In genomic region chr3:8035091-8035729, GRCm38 (mm10) we compare ENCODE assay signal across 17 mouse cellular contexts.
DNase-seq lines count a peak whose midpoint lies in the region; ATAC-seq and TF ChIP-seq lines count a peak whose summit lies in the region.
"Had no signal": no experiment of that assay in that cellular context is flagged by ENCODE, and none has a peak within 500 bp of the region (broad histone marks: within the 10 kb centered on the region; RNA-seq: fewer than 3 reads in every experiment).

No protein-coding gene starts in this region.

- no peaks in the 10 kb centered on the region for H3K27me3 ChIP-seq in kidney, adult 2 months (replicated peaks; ENCODE audit: control insufficient read depth, insufficient read depth, low read length)
- H3K27me3 ChIP-seq in embryonic facial prominence, embryonic 14.5 days (replicated peaks; ENCODE audit: control insufficient read depth, insufficient read depth, low read length) = no peaks in the 10 kb centered on the region; the same call in 1 of the 2 replicates
- H3K27me3 ChIP-seq: CH12.LX; intestine, embryonic 15.5 days had no signal

- 57% methylated on average over 14 of the region's 14 CpGs for WGBS in kidney, adult 2 months
- WGBS in embryonic facial prominence, embryonic 14.5 days = 57% methylated on average over 14 of the region's 14 CpGs

- no peak overlapping the region for H3K9ac ChIP-seq in embryonic facial prominence, embryonic 14.5 days (ENCODE audit: low read depth, low read length)
- H3K9ac ChIP-seq: intestine, embryonic 15.5 days had no signal

- peak; percentile 8 to 31 for DNase-seq in cerebellum, postnatal 25 days
- DNase-seq in cerebellum, adult 8-10 months = no peak
- peak; percentile 8 for DNase-seq in kidney, adult 2 months
- no peak for DNase-seq in kidney, postnatal 10 days
- DNase-seq in left cerebral cortex, postnatal 4 days = peak; percentile 4
- DNase-seq in left cerebral cortex, adult 18-20 months (ENCODE audit: low spot score in 2 of 2) = no peak
- peak; percentile 13 for DNase-seq in embryonic facial prominence, embryonic 14.5 days (ENCODE audit: low spot score)
- no peak for DNase-seq in spleen, postnatal 4 days (ENCODE audit: low spot score in 2 of 2)
- DNase-seq: adrenal gland, postnatal 36 days; cerebellum, adult 9-11 months; lung, adult 18-20 months; lung, postnatal 14 days; right cerebral cortex, postnatal 4 days had no signal

- no peaks in the 10 kb centered on the region for H3K9me3 ChIP-seq in embryonic facial prominence, embryonic 14.5 days (ENCODE audit: control insufficient read depth, low read length)
- H3K9me3 ChIP-seq: intestine, embryonic 15.5 days had no signal

- TF ChIP-seq POLR2A in kidney, adult 2 months (IDR thresholded peaks at IDR 0.05; ENCODE audit: low read depth, low read length) = no peak

- H3K4me1 ChIP-seq in kidney, adult 2 months (ENCODE audit: control insufficient read depth, insufficient read depth, low read length) = no peaks in the 10 kb centered on the region; the same call in 1 of the 2 replicates
- peaks cover 6% of the 10 kb centered on the region; the same call in 1 of the 2 replicates for H3K4me1 ChIP-seq in embryonic facial prominence, embryonic 14.5 days (ENCODE audit: control insufficient read depth, insufficient read depth, low read length)
- H3K4me1 ChIP-seq: intestine, embryonic 15.5 days had no signal

- no peaks in the 10 kb centered on the region for H3K36me3 ChIP-seq in kidney, adult 2 months (ENCODE audit: control insufficient read depth, insufficient read depth, low read length)
- H3K36me3 ChIP-seq in embryonic facial prominence, embryonic 14.5 days (ENCODE audit: control insufficient read depth, insufficient read depth, low read length) = no peaks in the 10 kb centered on the region
- H3K36me3 ChIP-seq: intestine, embryonic 15.5 days had no signal

- H3K4me3 ChIP-seq in kidney, adult 2 months (ENCODE audit: insufficient read depth, low read depth, low read length) = no peak overlapping the region
- no peak overlapping the region for H3K4me3 ChIP-seq in embryonic facial prominence, embryonic 14.5 days (ENCODE audit: low read depth, low read length)
- H3K4me3 ChIP-seq: intestine, embryonic 15.5 days had no signal

- TF ChIP-seq CTCF in kidney, adult 2 months (conservative IDR thresholded peaks at IDR 0.05; ENCODE audit: insufficient read depth, insufficient read length, low read depth, low read length) = no peak

- H3K27ac ChIP-seq in kidney, adult 2 months (ENCODE audit: insufficient read depth, low read depth, low read length) = no peak overlapping the region
- H3K27ac ChIP-seq in embryonic facial prominence, embryonic 14.5 days (replicated peaks; ENCODE audit: low read depth, low read length) = no peak overlapping the region
- H3K27ac ChIP-seq: intestine, embryonic 15.5 days had no signal

- H3K4me2 ChIP-seq in embryonic facial prominence, embryonic 14.5 days (ENCODE audit: low read depth, low read length) = no peak overlapping the region
- H3K4me2 ChIP-seq: intestine, embryonic 15.5 days; liver, embryonic 11.5 days had no signal

- intact Hi-C loops in left cerebral cortex, postnatal 4 days (cut with DNase I) = loop anchor here (10.0 kb wide), 1 partner anchor 480 kb away; no protein-coding TSS in a partner anchor

- no peak for ATAC-seq in embryonic facial prominence, embryonic 14.5 days (ENCODE audit: low read depth)
- ATAC-seq: intestine, embryonic 15.5 days; midbrain, embryonic 16.5 days had no signal

Comparison
In these comparisons a context has a peak if more than half of its experiments do, and no peak if none do; other contexts are left out.
1. DNase-seq: peak in cerebellum, postnatal 25 days (2 of 2), kidney, adult 2 months (single experiment), left cerebral cortex, postnatal 4 days (single experiment) and embryonic facial prominence, embryonic 14.5 days (single experiment); none in cerebellum, adult 8-10 months (single experiment), kidney, postnatal 10 days (single experiment), left cerebral cortex, adult 18-20 months (0 of 2) and spleen, postnatal 4 days (0 of 2).